Mouse (Mus musculus): ENCODE data around the gene Thpo. TPM values are rescaled to one million over a fixed set of nuclear protein-coding genes. Genes with fewer than 3 reads are reported as not detected.
A peak's percentile ranks its signal among the peaks of the same experiment; 100 is the strongest.

Gene Thpo
- total RNA-seq, 1 experiment, result 0.18 TPM

DNA sequence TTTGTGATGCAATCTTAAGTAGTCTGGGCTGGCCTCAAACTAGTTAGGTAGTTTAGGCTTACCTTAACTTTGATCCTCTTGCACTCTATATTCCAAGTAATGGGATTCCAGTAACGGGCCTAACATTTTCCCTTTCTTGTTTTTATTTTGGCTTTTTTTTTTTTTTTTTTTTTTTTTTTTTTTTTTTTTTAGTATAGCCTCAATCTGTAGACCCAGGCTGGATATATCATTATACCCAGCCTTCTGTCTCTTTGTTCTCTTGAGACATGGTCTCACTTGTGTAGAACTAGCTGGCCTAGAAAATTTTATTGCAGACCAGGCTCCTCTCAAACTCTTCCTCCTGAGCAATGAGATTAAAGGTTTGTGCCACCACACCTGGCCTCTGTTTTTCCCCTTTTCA lies 42.7 kb downstream of the Thpo start:
- H3K9me3 ChIP-seq (ENCODE audit: control insufficient read depth, insufficient read depth, low read depth, low read length), result no peaks in the 10 kb centered on the region
- H3K27ac ChIP-seq (ENCODE audit: insufficient read depth, low read depth, low read length, poor library complexity, severe bottlenecking), result no peak overlapping the region; the same call in 1 of the 2 replicates
- in situ Hi-C loops (cut with MboI; ENCODE audit: low sequenced_read_pairs in 2 of 2, unreplicated experiment in 2 of 2), result no loop called here
- no peak overlapping the region for H3K9ac ChIP-seq (ENCODE audit: insufficient read depth, low read depth, low read length, poor library complexity, severe bottlenecking)
- TF ChIP-seq ZNF384 (IDR thresholded peaks at IDR 0.05; ENCODE audit: low read depth, low read length) (peak; percentile 75; the same call in 1 of the 2 replicates), MAFK (IDR thresholded peaks at IDR 0.05; ENCODE audit: insufficient read depth, low read depth, low read length) (no peak)
- DNase-seq (ENCODE audit: low read depth, low spot score), result no peak
- peaks cover 1 to 20% of the 10 kb centered on the region in 2 experiments; a peak in 3 of 4 replicates for H3K4me1 ChIP-seq (ENCODE audit: control insufficient read depth in 2 of 2, insufficient read depth in 2 of 2, low read length in 2 of 2, poor library complexity in 1 of 2)
- H3K4me3 ChIP-seq (ENCODE audit: insufficient read depth in 1 of 2, low read depth in 1 of 2, low read length in 2 of 2, poor library complexity in 1 of 2, severe bottlenecking in 1 of 2), result no peak overlapping the region
- H3K36me3 ChIP-seq (ENCODE audit: control insufficient read depth, insufficient read depth, low read length, poor library complexity, severe bottlenecking), result peaks cover 42% of the 10 kb centered on the region

DNA sequence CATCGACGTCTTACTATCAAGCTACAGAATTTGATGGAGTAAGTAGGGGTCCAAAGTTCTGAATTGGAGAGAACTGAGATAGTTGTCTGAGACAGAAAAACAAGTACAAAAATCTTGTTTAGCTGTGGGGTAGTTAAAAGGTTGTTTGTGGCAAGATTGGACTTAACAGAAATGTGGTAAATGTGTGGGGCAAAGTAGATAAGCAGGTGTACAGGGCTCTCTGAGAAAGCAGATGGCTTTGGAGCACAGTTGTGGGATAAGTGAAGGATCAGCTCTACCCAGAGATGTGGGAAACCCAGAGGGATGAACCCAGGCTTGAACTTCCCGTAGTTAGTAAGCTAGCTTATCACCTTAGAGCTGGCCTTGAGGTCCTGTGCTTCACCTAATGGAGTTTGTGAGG lies 43.5 kb downstream of the Thpo start:
- no peaks in the 10 kb centered on the region for H3K9me3 ChIP-seq (ENCODE audit: control insufficient read depth, insufficient read depth, low read depth, low read length)
- H3K4me3 ChIP-seq (ENCODE audit: insufficient read depth in 1 of 2, low read depth in 1 of 2, low read length in 2 of 2, poor library complexity in 1 of 2, severe bottlenecking in 1 of 2), result no peak overlapping the region
- no peak for TF ChIP-seq ZNF384 (IDR thresholded peaks at IDR 0.05; ENCODE audit: low read depth, low read length)
- no peak for TF ChIP-seq ZC3H11A (IDR thresholded peaks at IDR 0.05; ENCODE audit: borderline replicate concordance, low read depth, low read length)
- TF ChIP-seq HCFC1 (IDR thresholded peaks at IDR 0.05; ENCODE audit: borderline replicate concordance, insufficient read depth, low read length), result no peak
- TF ChIP-seq CHD2 (IDR thresholded peaks at IDR 0.05; ENCODE audit: low read depth, low read length), result no peak
- TF ChIP-seq MAFK (IDR thresholded peaks at IDR 0.05; ENCODE audit: insufficient read depth, low read depth, low read length), result no peak
- peaks cover 51% of the 10 kb centered on the region for H3K36me3 ChIP-seq (ENCODE audit: control insufficient read depth, insufficient read depth, low read length, poor library complexity, severe bottlenecking)
- peaks cover 1 to 17% of the 10 kb centered on the region in 2 experiments; a peak in 3 of 4 replicates for H3K4me1 ChIP-seq (ENCODE audit: control insufficient read depth in 2 of 2, insufficient read depth in 2 of 2, low read length in 2 of 2, poor library complexity in 1 of 2)
- no peak overlapping the region for H3K9ac ChIP-seq (ENCODE audit: insufficient read depth, low read depth, low read length, poor library complexity, severe bottlenecking)
- no peak for DNase-seq (ENCODE audit: low read depth, low spot score)
- in situ Hi-C loops (cut with MboI; ENCODE audit: low sequenced_read_pairs in 2 of 2, unreplicated experiment in 2 of 2), result no loop called here
- no peak overlapping the region for H3K27ac ChIP-seq (ENCODE audit: insufficient read depth, low read depth, low read length, poor library complexity, severe bottlenecking)

- peaks cover 78% of the 10 kb centered on the region for H3K36me3 ChIP-seq (ENCODE audit: control insufficient read depth, insufficient read depth, low read length, poor library complexity, severe bottlenecking)
- H3K9ac ChIP-seq (ENCODE audit: insufficient read depth, low read depth, low read length, poor library complexity, severe bottlenecking), result no peak overlapping the region
- H3K4me1 ChIP-seq (ENCODE audit: control insufficient read depth in 2 of 2, insufficient read depth in 2 of 2, low read length in 2 of 2, poor library complexity in 1 of 2), result peaks cover 0 to 6% of the 10 kb centered on the region in 2 experiments; a peak in 1 of 4 replicates
- TF ChIP-seq ZC3H11A (IDR thresholded peaks at IDR 0.05; ENCODE audit: borderline replicate concordance, low read depth, low read length) (no peak), HCFC1 (IDR thresholded peaks at IDR 0.05; ENCODE audit: borderline replicate concordance, insufficient read depth, low read length) (no peak), MAFK (IDR thresholded peaks at IDR 0.05; ENCODE audit: insufficient read depth, low read depth, low read length) (no peak), CHD2 (IDR thresholded peaks at IDR 0.05; ENCODE audit: low read depth, low read length) (no peak), ZNF384 (IDR thresholded peaks at IDR 0.05; ENCODE audit: low read depth, low read length) (no peak)
- in situ Hi-C loops (cut with MboI; ENCODE audit: low sequenced_read_pairs in 2 of 2, unreplicated experiment in 2 of 2), result no loop called here
- DNase-seq (ENCODE audit: low read depth, low spot score), result no peak
- H3K9me3 ChIP-seq (ENCODE audit: control insufficient read depth, insufficient read depth, low read depth, low read length), result no peaks in the 10 kb centered on the region
- no peak overlapping the region for H3K4me3 ChIP-seq (ENCODE audit: insufficient read depth in 1 of 2, low read depth in 1 of 2, low read length in 2 of 2, poor library complexity in 1 of 2, severe bottlenecking in 1 of 2)
- H3K27ac ChIP-seq (ENCODE audit: insufficient read depth, low read depth, low read length, poor library complexity, severe bottlenecking), result no peak overlapping the region
Observed at GRCm38 (mm10) chr16:20677974-20678675, 56.2 kb downstream of the Thpo start.

GRCm38 (mm10) chr16:20677380-20677779 lies 56.9 kb downstream of the Thpo start:
- Histone ChIP-seq H3K4me1 (ENCODE audit: control insufficient read depth in 2 of 2, insufficient read depth in 2 of 2, low read length in 2 of 2, poor library complexity in 1 of 2) (peaks cover 0 to 6% of the 10 kb centered on the region in 2 experiments; a peak in 1 of 4 replicates), H3K27ac (ENCODE audit: insufficient read depth, low read depth, low read length, poor library complexity, severe bottlenecking) (no peak overlapping the region), H3K9me3 (ENCODE audit: control insufficient read depth, insufficient read depth, low read depth, low read length) (no peaks in the 10 kb centered on the region), H3K36me3 (ENCODE audit: control insufficient read depth, insufficient read depth, low read length, poor library complexity, severe bottlenecking) (peaks cover 70% of the 10 kb centered on the region), H3K9ac (ENCODE audit: insufficient read depth, low read depth, low read length, poor library complexity, severe bottlenecking) (no peak overlapping the region), H3K4me3 (ENCODE audit: insufficient read depth in 1 of 2, low read depth in 1 of 2, low read length in 2 of 2, poor library complexity in 1 of 2, severe bottlenecking in 1 of 2) (no peak overlapping the region)
- TF ChIP-seq HCFC1 (IDR thresholded peaks at IDR 0.05; ENCODE audit: borderline replicate concordance, insufficient read depth, low read length), result no peak
- TF ChIP-seq ZC3H11A (IDR thresholded peaks at IDR 0.05; ENCODE audit: borderline replicate concordance, low read depth, low read length), result no peak
- no peak for TF ChIP-seq MAFK (IDR thresholded peaks at IDR 0.05; ENCODE audit: insufficient read depth, low read depth, low read length)
- TF ChIP-seq CHD2 (IDR thresholded peaks at IDR 0.05; ENCODE audit: low read depth, low read length), result no peak
- no peak for TF ChIP-seq ZNF384 (IDR thresholded peaks at IDR 0.05; ENCODE audit: low read depth, low read length)
- DNase-seq (ENCODE audit: low read depth, low spot score), result no peak
- in situ Hi-C loops (cut with MboI; ENCODE audit: low sequenced_read_pairs in 2 of 2, unreplicated experiment in 2 of 2), result no loop called here
